Mouse (Mus musculus) liver, embryonic 11.5 days (tissue): ENCODE measurements at regions not wholly inside any gene's neighbourhood (a gene's known extent, or its start where the extent isn't known, plus 50 kb on each side); places are given as distances from the start of the nearest gene placed in this dataset.

Experiments
- ATAC-seq: fragments of 200-750 bp; cut with Nextera tagmentation; replicated peaks from 2 replicates; pipeline ENCODE4 v1.8.0; 2017; ENCODE audit warnings: moderate number of reproducible peaks, mild to moderate bottlenecking, moderate TSS enrichment, moderate library complexity; ENCODE audit not compliant: low FRiP score
- DNase-seq: peaks from one replicate; pipeline ENCODE4 v3.0.0-alpha.2; 2017; ENCODE audit warnings: low spot score
- H3K27ac ChIP-seq: fragments of 300-500 bp; sonication (generic); 2 replicates; pipeline ENCODE4 v1.5.1; 2014; ENCODE audit warnings: mild to moderate bottlenecking, low read depth, low read length, control low read depth
- H3K27me3 ChIP-seq: fragments of 300-500 bp; sonication (generic); replicated peaks from 2 replicates; pipeline ENCODE4 v1.6.1; 2014; ENCODE audit warnings: low read length, mixed read lengths; ENCODE audit not compliant: control insufficient read depth, insufficient read depth
- H3K36me3 ChIP-seq: fragments of 300-500 bp; sonication (generic); 2 replicates; pipeline ENCODE4 v1.6.1; 2014; ENCODE audit warnings: mild to moderate bottlenecking, low read length, moderate library complexity, mixed read lengths; ENCODE audit not compliant: control insufficient read depth, insufficient read depth
- H3K4me1 ChIP-seq: fragments of 300-500 bp; sonication (generic); replicated peaks from 2 replicates; pipeline ENCODE4 v1.6.1; 2014; ENCODE audit warnings: low read length, mixed read lengths; ENCODE audit not compliant: control insufficient read depth, insufficient read depth
- H3K4me2 ChIP-seq: fragments of 300-500 bp; sonication (generic); 2 replicates; pipeline ENCODE4 v1.6.1; 2014; ENCODE audit warnings: mild to moderate bottlenecking, control low read depth, moderate library complexity
- H3K4me3 ChIP-seq: fragments of 300-500 bp; sonication (generic); 2 replicates; pipeline ENCODE4 v1.5.1; 2014; ENCODE audit warnings: low read depth, low read length, control low read depth
- H3K9ac ChIP-seq: fragments of 300-500 bp; sonication (generic); 2 replicates; pipeline ENCODE4 v1.6.1; 2014; ENCODE audit warnings: low read depth, low read length, control low read depth
- H3K9me3 ChIP-seq: fragments of 300-500 bp; sonication (generic); 2 replicates; pipeline ENCODE4 v1.6.1; 2016; ENCODE audit warnings: low read length, inconsistent platforms, mixed read lengths; ENCODE audit not compliant: control insufficient read depth
- WGBS: fragments of 180-500 bp; shearing (Covaris S2); extraction: QIAGEN DNeasy Blood & Tissue Kit; methylation state at CpG from one replicate; pipeline ENCODE4 v1.1.7; 2014; 5-methylcytosine and 5-hydroxymethylcytosine counted together

GRCm38 (mm10) chr12:109881108-109881507, 281.0 kb upstream of the Rtl1 start:
- DNase-seq (no peak), ATAC-seq (no peak)
- Histone ChIP-seq H3K9me3 (no peaks in the 10 kb centered on the region), H3K27ac (no peak overlapping the region), H3K36me3 (no peaks in the 10 kb centered on the region), H3K4me1 (no peaks in the 10 kb centered on the region), H3K27me3 (no peaks in the 10 kb centered on the region), H3K4me2 (no peak overlapping the region), H3K4me3 (no peak overlapping the region), H3K9ac (no peak overlapping the region)
- 80% methylated on average over 3 of the region's 3 CpGs for WGBS

- Histone ChIP-seq H3K9ac (no peak overlapping the region), H3K4me2 (no peak overlapping the region), H3K27me3 (no peaks in the 10 kb centered on the region), H3K36me3 (no peaks in the 10 kb centered on the region), H3K4me3 (no peak overlapping the region), H3K27ac (no peak overlapping the region), H3K4me1 (no peaks in the 10 kb centered on the region), H3K9me3 (no peaks in the 10 kb centered on the region)
- 72% methylated on average over 2 of the region's 2 CpGs for whole genome bisulfite sequencing
- ATAC-seq (no peak), DNase-seq (no peak)
Observed at GRCm38 (mm10) chr12:109891206-109891605, 291.1 kb upstream of the Rtl1 start.

GRCm38 (mm10) chr12:109892834-109893233, 292.7 kb upstream of the Rtl1 start:
- no peaks in the 10 kb centered on the region for H3K36me3 ChIP-seq
- H3K4me2 ChIP-seq: no peak overlapping the region
- no peak overlapping the region for H3K9ac ChIP-seq
- ATAC-seq (no peak), DNase-seq (no peak)
- H3K27ac ChIP-seq: no peak overlapping the region
- H3K4me1 ChIP-seq: no peaks in the 10 kb centered on the region
- no peak overlapping the region for H3K4me3 ChIP-seq
- no peaks in the 10 kb centered on the region for H3K27me3 ChIP-seq
- no peaks in the 10 kb centered on the region for H3K9me3 ChIP-seq

- Histone ChIP-seq H3K27me3 (no peaks in the 10 kb centered on the region), H3K4me3 (no peak overlapping the region), H3K4me2 (no peak overlapping the region), H3K9ac (no peak overlapping the region), H3K9me3 (no peaks in the 10 kb centered on the region), H3K27ac (no peak overlapping the region), H3K4me1 (no peaks in the 10 kb centered on the region), H3K36me3 (no peaks in the 10 kb centered on the region)
- DNase-seq (no peak), ATAC-seq (no peak)
- 71% methylated on average over 4 of the region's 4 CpGs for WGBS
Observed at GRCm38 (mm10) chr12:109893657-109894056, 293.5 kb upstream of the Rtl1 start.

- Histone ChIP-seq H3K4me3 (no peak overlapping the region), H3K4me2 (no peak overlapping the region), H3K27ac (no peak overlapping the region), H3K27me3 (no peaks in the 10 kb centered on the region), H3K9ac (no peak overlapping the region), H3K9me3 (no peaks in the 10 kb centered on the region), H3K36me3 (no peaks in the 10 kb centered on the region), H3K4me1 (no peaks in the 10 kb centered on the region)
- DNase-seq (no peak), ATAC-seq (no peak)
- 71% methylated on average over 7 of the region's 7 CpGs for WGBS
Observed at GRCm38 (mm10) chr12:109895389-109895788, 295.3 kb upstream of the Rtl1 start.

- ATAC-seq (no peak), DNase-seq (no peak)
- 83% methylated on average over 9 of the region's 9 CpGs for WGBS
- Histone ChIP-seq H3K4me1 (no peaks in the 10 kb centered on the region), H3K9ac (no peak overlapping the region), H3K9me3 (no peaks in the 10 kb centered on the region), H3K4me3 (no peak overlapping the region), H3K27ac (no peak overlapping the region), H3K27me3 (no peaks in the 10 kb centered on the region), H3K4me2 (no peak overlapping the region), H3K36me3 (no peaks in the 10 kb centered on the region)
Observed at GRCm38 (mm10) chr12:109896397-109896796, 296.3 kb upstream of the Rtl1 start.

- no peak for DNase-seq
- no peak overlapping the region for H3K4me2 ChIP-seq
- no peak overlapping the region for H3K27ac ChIP-seq
- H3K36me3 ChIP-seq: no peaks in the 10 kb centered on the region
- H3K9ac ChIP-seq: no peak overlapping the region
- no peaks in the 10 kb centered on the region for H3K27me3 ChIP-seq
- H3K4me3 ChIP-seq: no peak overlapping the region
- H3K4me1 ChIP-seq: no peaks in the 10 kb centered on the region
- 87% methylated on average over 10 of the region's 10 CpGs for WGBS
- no peaks in the 10 kb centered on the region for H3K9me3 ChIP-seq
- ATAC-seq: no peak
Observed at GRCm38 (mm10) chr12:109896906-109897305, 296.8 kb upstream of the Rtl1 start.

- DNase-seq (no peak), ATAC-seq (no peak)
- H3K36me3 ChIP-seq: no peaks in the 10 kb centered on the region
- no peak overlapping the region for H3K4me2 ChIP-seq
- 82% methylated on average over 11 of the region's 11 CpGs for WGBS
- no peaks in the 10 kb centered on the region for H3K4me1 ChIP-seq
- no peak overlapping the region for H3K27ac ChIP-seq
- H3K9ac ChIP-seq: no peak overlapping the region
- H3K4me3 ChIP-seq: no peak overlapping the region
- no peaks in the 10 kb centered on the region for H3K27me3 ChIP-seq
- H3K9me3 ChIP-seq: no peaks in the 10 kb centered on the region
Observed at GRCm38 (mm10) chr12:109897861-109898385, 297.8 kb upstream of the Rtl1 start.

GRCm38 (mm10) chr12:109899420-109899819, 299.3 kb upstream of the Rtl1 start:
- no peaks in the 10 kb centered on the region for H3K9me3 ChIP-seq
- H3K27me3 ChIP-seq: no peaks in the 10 kb centered on the region
- DNase-seq: no peak
- no peaks in the 10 kb centered on the region for H3K4me1 ChIP-seq
- no peak overlapping the region for H3K9ac ChIP-seq
- no peak for ATAC-seq
- no peak overlapping the region for H3K4me2 ChIP-seq
- no peaks in the 10 kb centered on the region for H3K36me3 ChIP-seq
- 86% methylated on average over 3 of the region's 3 CpGs for WGBS
- no peak overlapping the region for H3K4me3 ChIP-seq
- no peak overlapping the region for H3K27ac ChIP-seq
